Mouse (Mus musculus): ENCODE data around the gene Cenpj. TPM values are rescaled to one million over a fixed set of nuclear protein-coding genes. Genes with fewer than 3 reads are reported as not detected.

Cenpj gene
- polyA plus RNA-seq, 1 experiment from 2014 or later, result 3.2 TPM

- ATAC-seq, result no peak
- TF ChIP-seq CTCF (IDR thresholded peaks at IDR 0.05), result no peak
- no peak for TF ChIP-seq EP300 (IDR thresholded peaks at IDR 0.05)
- no peak overlapping the region for H3K9ac ChIP-seq (replicated peaks; ENCODE audit: low read depth)
- no peak overlapping the region for H3K4me3 ChIP-seq (ENCODE audit: low read depth, low read length)
- no peaks in the 10 kb centered on the region for H3K27me3 ChIP-seq (replicated peaks; ENCODE audit: insufficient read depth, low read length)
- no peak for DNase-seq (ENCODE audit: low spot score)
- H3K9me3 ChIP-seq (ENCODE audit: low read length), result no peaks in the 10 kb centered on the region
- no peak overlapping the region for H3K4me2 ChIP-seq (replicated peaks; ENCODE audit: low read depth, low read length)
- 94% methylated on average over 2 of the region's 2 CpGs for WGBS
- no peaks in the 10 kb centered on the region for H3K4me1 ChIP-seq (ENCODE audit: insufficient read depth, low read depth, low read length)
- no peak overlapping the region for H3K27ac ChIP-seq (ENCODE audit: low read length)
- 0 out of 2 replicates have a peak, but pooled peaks cover 4% of the 10 kb centered on the region for H3K36me3 ChIP-seq (ENCODE audit: insufficient read depth, low read length)
These were observed 20.5 kb downstream of the Cenpj start for GRCm38 (mm10) chr14:56554716-56555115.

GRCm38 (mm10) chr14:56553331-56553730 lies 21.9 kb downstream of the Cenpj start:
- no peak overlapping the region for H3K4me2 ChIP-seq (replicated peaks; ENCODE audit: low read depth, low read length)
- 93% methylated on average over 7 of the region's 7 CpGs for WGBS
- DNase-seq (ENCODE audit: low spot score), result no peak
- no peaks in the 10 kb centered on the region for H3K9me3 ChIP-seq (ENCODE audit: low read length)
- no peaks in the 10 kb centered on the region for H3K27me3 ChIP-seq (replicated peaks; ENCODE audit: insufficient read depth, low read length)
- H3K27ac ChIP-seq (ENCODE audit: low read length), result no peak overlapping the region
- ATAC-seq, result no peak
- H3K9ac ChIP-seq (replicated peaks; ENCODE audit: low read depth), result no peak overlapping the region
- H3K36me3 ChIP-seq (ENCODE audit: insufficient read depth, low read length), result no peaks in the 10 kb centered on the region
- TF ChIP-seq EP300 (IDR thresholded peaks at IDR 0.05), result no peak
- TF ChIP-seq CTCF (IDR thresholded peaks at IDR 0.05), result no peak
- no peaks in the 10 kb centered on the region for H3K4me1 ChIP-seq (ENCODE audit: insufficient read depth, low read depth, low read length)
- no peak overlapping the region for H3K4me3 ChIP-seq (ENCODE audit: low read depth, low read length)

- no peak for ATAC-seq
- Histone ChIP-seq H3K27ac (ENCODE audit: low read length) (no peak overlapping the region), H3K27me3 (replicated peaks; ENCODE audit: insufficient read depth, low read length) (no peaks in the 10 kb centered on the region), H3K36me3 (ENCODE audit: insufficient read depth, low read length) (no peaks in the 10 kb centered on the region), H3K4me3 (ENCODE audit: low read depth, low read length) (no peak overlapping the region), H3K4me2 (replicated peaks; ENCODE audit: low read depth, low read length) (no peak overlapping the region), H3K4me1 (ENCODE audit: insufficient read depth, low read depth, low read length) (no peaks in the 10 kb centered on the region), H3K9ac (replicated peaks; ENCODE audit: low read depth) (no peak overlapping the region), H3K9me3 (ENCODE audit: low read length) (no peaks in the 10 kb centered on the region)
- 93% methylated on average over 6 of the region's 6 CpGs for WGBS
- no peak for TF ChIP-seq EP300 (IDR thresholded peaks at IDR 0.05)
- no peak for TF ChIP-seq CTCF (IDR thresholded peaks at IDR 0.05)
- DNase-seq (ENCODE audit: low spot score), result no peak
These were observed 22.3 kb downstream of the Cenpj start for GRCm38 (mm10) chr14:56552924-56553323.

GRCm38 (mm10) chr14:56550960-56551359 lies 24.3 kb downstream of the Cenpj start:
- H3K4me1 ChIP-seq (ENCODE audit: insufficient read depth, low read depth, low read length), result no peaks in the 10 kb centered on the region
- TF ChIP-seq CTCF (IDR thresholded peaks at IDR 0.05), result no peak
- no peak for TF ChIP-seq EP300 (IDR thresholded peaks at IDR 0.05)
- H3K27ac ChIP-seq (ENCODE audit: low read length), result no peak overlapping the region
- 90% methylated on average over 4 of the region's 4 CpGs for WGBS
- DNase-seq (ENCODE audit: low spot score), result no peak
- H3K27me3 ChIP-seq (replicated peaks; ENCODE audit: insufficient read depth, low read length), result no peaks in the 10 kb centered on the region
- no peak overlapping the region for H3K4me3 ChIP-seq (ENCODE audit: low read depth, low read length)
- no peaks in the 10 kb centered on the region for H3K9me3 ChIP-seq (ENCODE audit: low read length)
- H3K9ac ChIP-seq (replicated peaks; ENCODE audit: low read depth), result no peak overlapping the region
- ATAC-seq, result no peak
- no peak overlapping the region for H3K4me2 ChIP-seq (replicated peaks; ENCODE audit: low read depth, low read length)
- H3K36me3 ChIP-seq (ENCODE audit: insufficient read depth, low read length), result no peaks in the 10 kb centered on the region

- Histone ChIP-seq H3K9ac (replicated peaks; ENCODE audit: low read depth) (no peak overlapping the region), H3K36me3 (ENCODE audit: insufficient read depth, low read length) (no peaks in the 10 kb centered on the region), H3K27ac (ENCODE audit: low read length) (no peak overlapping the region), H3K4me2 (replicated peaks; ENCODE audit: low read depth, low read length) (no peak overlapping the region), H3K4me1 (ENCODE audit: insufficient read depth, low read depth, low read length) (no peaks in the 10 kb centered on the region), H3K27me3 (replicated peaks; ENCODE audit: insufficient read depth, low read length) (no peaks in the 10 kb centered on the region), H3K9me3 (ENCODE audit: low read length) (no peaks in the 10 kb centered on the region), H3K4me3 (ENCODE audit: low read depth, low read length) (no peak overlapping the region)
- no peak for ATAC-seq
- TF ChIP-seq CTCF (IDR thresholded peaks at IDR 0.05) (no peak), EP300 (IDR thresholded peaks at IDR 0.05) (no peak)
- DNase-seq (ENCODE audit: low spot score), result no peak
- WGBS, result 91% methylated on average over 4 of the region's 4 CpGs
These were observed 29.7 kb downstream of the Cenpj start for GRCm38 (mm10) chr14:56545491-56545890.

- DNase-seq (ENCODE audit: low spot score) (no peak), ATAC-seq (no peak)
- Histone ChIP-seq H3K9me3 (ENCODE audit: low read length) (no peaks in the 10 kb centered on the region), H3K27ac (ENCODE audit: low read length) (no peak overlapping the region), H3K27me3 (replicated peaks; ENCODE audit: insufficient read depth, low read length) (no peaks in the 10 kb centered on the region), H3K9ac (replicated peaks; ENCODE audit: low read depth) (no peak overlapping the region), H3K4me2 (replicated peaks; ENCODE audit: low read depth, low read length) (no peak overlapping the region), H3K4me1 (ENCODE audit: insufficient read depth, low read depth, low read length) (no peaks in the 10 kb centered on the region), H3K36me3 (ENCODE audit: insufficient read depth, low read length) (no peaks in the 10 kb centered on the region), H3K4me3 (ENCODE audit: low read depth, low read length) (no peak overlapping the region)
- no peak for TF ChIP-seq EP300 (IDR thresholded peaks at IDR 0.05)
- TF ChIP-seq CTCF (IDR thresholded peaks at IDR 0.05), result no peak
- WGBS, result 67% methylated on average over 1 of the region's 1 CpGs
These were observed 30.3 kb downstream of the Cenpj start for GRCm38 (mm10) chr14:56544946-56545345.

GRCm38 (mm10) chr14:56530788-56531187 lies 44.4 kb downstream of the Cenpj start:
- WGBS, result 90% methylated on average over 2 of the region's 2 CpGs
- DNase-seq (ENCODE audit: low spot score) (no peak), ATAC-seq (no peak)
- no peaks in the 10 kb centered on the region for H3K9me3 ChIP-seq (ENCODE audit: low read length)
- no peak overlapping the region for H3K27ac ChIP-seq (ENCODE audit: low read length)
- no peak overlapping the region for H3K4me3 ChIP-seq (ENCODE audit: low read depth, low read length)
- no peaks in the 10 kb centered on the region for H3K27me3 ChIP-seq (replicated peaks; ENCODE audit: insufficient read depth, low read length)
- H3K36me3 ChIP-seq (ENCODE audit: insufficient read depth, low read length), result 0 out of 2 replicates have a peak, but pooled peaks cover 3% of the 10 kb centered on the region
- no peaks in the 10 kb centered on the region for H3K4me1 ChIP-seq (ENCODE audit: insufficient read depth, low read depth, low read length)
- no peak overlapping the region for H3K9ac ChIP-seq (replicated peaks; ENCODE audit: low read depth)
- no peak for TF ChIP-seq EP300 (IDR thresholded peaks at IDR 0.05)
- no peak for TF ChIP-seq CTCF (IDR thresholded peaks at IDR 0.05)
- no peak overlapping the region for H3K4me2 ChIP-seq (replicated peaks; ENCODE audit: low read depth, low read length)

Data from lung, postnatal 0 days (tissue).